ENCODE assay signal across 23 mouse cellular contexts in genomic region chr10:127322178-127322577, GRCm38 (mm10). TPM values are rescaled to one million over a fixed set of nuclear protein-coding genes. Genes with fewer than 3 reads are reported as not detected.
DNase-seq lines count a peak whose midpoint lies in the region; TF ChIP-seq lines count a peak whose summit lies in the region.
"Had no signal": no experiment of that assay in that cellular context is flagged by ENCODE, and none has a peak within 500 bp of the region (broad histone marks: within the 10 kb centered on the region; RNA-seq: fewer than 3 reads in every experiment).

No protein-coding gene starts in this region.

- peak overlapping the region; percentile 84 for H3K27ac ChIP-seq in spleen, adult 2 months (ENCODE audit: insufficient read depth, low read length)
- peak overlapping the region; percentile 69 for H3K27ac ChIP-seq in small intestine, adult 2 months (ENCODE audit: insufficient read depth, low read depth, low read length)
- H3K27ac ChIP-seq: embryonic facial prominence, embryonic 10.5 days; heart, embryonic 13.5 days; hindbrain, embryonic 15.5 days; limb, embryonic 12.5 days had no signal

- H3K27me3 ChIP-seq in spleen, adult 2 months (ENCODE audit: control insufficient read depth, insufficient read depth, low read length), result no peaks in the 10 kb centered on the region
- H3K27me3 ChIP-seq in E14TG2a.4 (ENCODE audit: insufficient read depth, low read length), result peaks cover 54% of the 10 kb centered on the region
- peaks cover 14% of the 10 kb centered on the region; the same call in 1 of the 2 replicates for H3K27me3 ChIP-seq in small intestine, adult 2 months (ENCODE audit: control insufficient read depth, insufficient read depth, low read length)

- no peak for TF ChIP-seq CTCF in spleen, adult 2 months (IDR thresholded peaks at IDR 0.05; ENCODE audit: extremely low read depth, insufficient read depth, insufficient read length, insufficient replicate concordance)
- no peak for TF ChIP-seq CTCF in E14TG2a.4 (conservative IDR thresholded peaks at IDR 0.05; ENCODE audit: low read length)
- no peak for TF ChIP-seq CTCF in small intestine, adult 2 months (IDR thresholded peaks at IDR 0.05; ENCODE audit: extremely low read depth, insufficient read length, insufficient replicate concordance, low read depth, low read length)

- DNase-seq in spleen, adult 2 months (ENCODE audit: low read depth in 1 of 2, low spot score in 2 of 2), result no peak
- DNase-seq in spleen, postnatal 36 days (ENCODE audit: low spot score in 2 of 2), result no peak
- peak; percentile 54 for DNase-seq in R1 (ENCODE audit: low read depth, low spot score)
- DNase-seq in layer of hippocampus, postnatal 14 days (ENCODE audit: low spot score in 2 of 2), result no peak
- DNase-seq in adrenal gland, adult 18-20 months (ENCODE audit: low spot score in 2 of 2), result no peak
- DNase-seq: adrenal gland, postnatal 36 days; cerebellum, adult 8-10 months; gastrocnemius, postnatal 10 days; heart, adult 11 months; lung, adult 18-20 months; lung, postnatal 14 days; midbrain, embryonic 14.5 days had no signal

- H3K36me3 ChIP-seq in spleen, adult 2 months (ENCODE audit: control insufficient read depth, insufficient read depth, low read length), result peaks cover 12% of the 10 kb centered on the region
- H3K36me3 ChIP-seq in E14TG2a.4 (ENCODE audit: insufficient read depth, low read length), result no peaks in the 10 kb centered on the region
- no peaks in the 10 kb centered on the region for H3K36me3 ChIP-seq in small intestine, adult 2 months (ENCODE audit: control insufficient read depth, insufficient read depth, low read length)
- H3K36me3 ChIP-seq: embryonic facial prominence, embryonic 10.5 days; heart, embryonic 13.5 days; hindbrain, embryonic 15.5 days; limb, embryonic 12.5 days had no signal

- no peaks in the 10 kb centered on the region for H3K9me3 ChIP-seq in E14TG2a.4 (ENCODE audit: low read length)
- H3K9me3 ChIP-seq: embryonic facial prominence, embryonic 10.5 days; heart, embryonic 13.5 days; hindbrain, embryonic 15.5 days; limb, embryonic 12.5 days; megakaryocyte, embryonic 14.5 days had no signal

- WGBS in spleen, adult 2 months, result 46% methylated on average over 13 of the region's 13 CpGs
- WGBS in small intestine, adult 2 months, result 72% methylated on average over 13 of the region's 13 CpGs

- H3K4me1 ChIP-seq in spleen, adult 2 months (ENCODE audit: control insufficient read depth, insufficient read depth, insufficient read length), result peaks cover 40% of the 10 kb centered on the region
- H3K4me1 ChIP-seq in E14TG2a.4 (replicated peaks; ENCODE audit: low read depth, low read length), result peaks cover 58% of the 10 kb centered on the region
- H3K4me1 ChIP-seq in small intestine, adult 2 months (ENCODE audit: control insufficient read depth, insufficient read depth, insufficient read length, low read length), result peaks cover 15% of the 10 kb centered on the region

- TF ChIP-seq POLR2A in spleen, adult 2 months (IDR thresholded peaks at IDR 0.05; ENCODE audit: low read depth, low read length), result no peak
- no peak for TF ChIP-seq POLR2A in small intestine, adult 2 months (IDR thresholded peaks at IDR 0.05; ENCODE audit: low read depth, low read length)

- peak overlapping the region; percentile 60 for H3K4me3 ChIP-seq in spleen, adult 2 months (ENCODE audit: extremely low read depth, insufficient read depth, insufficient read length)
- peak overlapping the region; percentile 49 for H3K4me3 ChIP-seq in E14TG2a.4 (replicated peaks; ENCODE audit: low read length)
- H3K4me3 ChIP-seq in small intestine, adult 2 months (ENCODE audit: low read depth, low read length), result peak overlapping the region; percentile 57
- H3K4me3 ChIP-seq: embryonic facial prominence, embryonic 10.5 days; heart, embryonic 13.5 days; hindbrain, embryonic 15.5 days; limb, embryonic 12.5 days had no signal

RNA-seq across cellular contexts. Expression of gene Arhgap9, which starts 0.4 kb away (rescaled TPM):
- 72.7 and 87.2 TPM in 2 replicates for polyA plus RNA-seq in spleen, adult 2 months (2012; rRNA removed)
- polyA plus RNA-seq in small intestine, adult 2 months (2012; rRNA removed), result 7.1 and 11.2 TPM in 2 replicates
- 1 to 10 TPM in 1 of 2 experiments, under 1 TPM in 1; 0.99 to 1.1 TPM for total RNA-seq in layer of hippocampus, postnatal 14 days (2021)
- total RNA-seq in adrenal gland, adult 18-20 months (2021), result 1 to 10 TPM; 1.7 to 2.9 TPM

RNA-seq across cellular contexts. Expression of gene Mars, which starts 10.6 kb away (rescaled TPM):
- polyA plus RNA-seq in spleen, adult 2 months (2012; rRNA removed), result 33.2 and 40.2 TPM in 2 replicates
- polyA plus RNA-seq in small intestine, adult 2 months (2012; rRNA removed), result 24.0 and 30.7 TPM in 2 replicates
- 10 to 100 TPM; 56.3 to 59.4 TPM for total RNA-seq in layer of hippocampus, postnatal 14 days (2021)
- total RNA-seq in adrenal gland, adult 18-20 months (2021), result 10 to 100 TPM; 80.9 to 98.6 TPM

RNA-seq across cellular contexts. Expression of gene Gli1, which starts 19.6 kb away (rescaled TPM):
- 0.42 and 0.74 TPM in 2 replicates for polyA plus RNA-seq in spleen, adult 2 months (2012; rRNA removed)
- 5.5 and 10.4 TPM in 2 replicates for polyA plus RNA-seq in small intestine, adult 2 months (2012; rRNA removed)
- total RNA-seq in layer of hippocampus, postnatal 14 days (2021), result 1 to 10 TPM; 2.0 to 3.3 TPM
- total RNA-seq in adrenal gland, adult 18-20 months (2021), result 1 to 10 TPM; 3.3 to 4.1 TPM

RNA-seq across cellular contexts. Expression of gene Inhbe, which starts 32.0 kb away (rescaled TPM):
- polyA plus RNA-seq in spleen, adult 2 months (2012; rRNA removed), result not detected in 2 replicates
- not detected in 2 replicates for polyA plus RNA-seq in small intestine, adult 2 months (2012; rRNA removed)
- total RNA-seq in layer of hippocampus, postnatal 14 days (2021), result under 1 TPM in 1 of 2 experiments, not detected in 1; 0.07 TPM
- not detected for total RNA-seq in adrenal gland, adult 18-20 months (2021)
- total RNA-seq: adrenal gland, postnatal 36 days; gastrocnemius, postnatal 10 days; heart, postnatal 25 days; layer of hippocampus, postnatal 10 days had no signal
- polyA plus RNA-seq: embryonic facial prominence, embryonic 10.5 days; heart, embryonic 13.5 days; kidney, embryonic 16.5 days; large intestine, adult 2 months had no signal

RNA-seq across cellular contexts. Expression of gene Mbd6, which starts 33.4 kb away (rescaled TPM):
- polyA plus RNA-seq in spleen, adult 2 months (2012; rRNA removed), result 55.8 and 68.0 TPM in 2 replicates
- polyA plus RNA-seq in small intestine, adult 2 months (2012; rRNA removed), result 39.3 and 76.2 TPM in 2 replicates
- total RNA-seq in layer of hippocampus, postnatal 14 days (2021), result 10 to 100 TPM; 46.0 to 53.3 TPM
- total RNA-seq in adrenal gland, adult 18-20 months (2021), result 10 to 100 TPM; 38.9 to 45.4 TPM
